ENCODE assay signal across 30 mouse cellular contexts in genomic region chr6:149167038-149167437, GRCm38 (mm10). TPM values are rescaled to one million over a fixed set of nuclear protein-coding genes. Genes with fewer than 3 reads are reported as not detected.
DNase-seq lines count a peak whose midpoint lies in the region; ATAC-seq lines count a peak whose summit lies in the region.
"Not testable (repeated sequence)": the region's sequence is repeated elsewhere in the genome, so short reads cannot be mapped to it uniquely, and the experiment has no call there.
"Had no signal": no experiment of that assay in that cellular context is flagged by ENCODE, and none has a peak within 500 bp of the region (broad histone marks: within the 10 kb centered on the region; RNA-seq: fewer than 3 reads in every experiment).

No protein-coding gene starts in this region.

- DNase-seq in heart, adult 18-20 months = peak; percentile 51 to 81
- DNase-seq in heart, adult 9 months (ENCODE audit: low spot score in 2 of 2) = peak; percentile 70 to 72
- peak; percentile 26 for DNase-seq in heart, postnatal 25 days (ENCODE audit: low spot score)
- DNase-seq in kidney, adult 9 months = peak; percentile 40
- peak; percentile 50 for DNase-seq in lung, postnatal 25 days (ENCODE audit: low spot score)

- H3K9ac ChIP-seq in lung, embryonic 16.5 days (ENCODE audit: low read length) = not testable (repeated sequence)

- not testable (repeated sequence) for H3K4me3 ChIP-seq in brown adipose tissue, adult 24 weeks (ENCODE audit: insufficient read depth, low read depth, low read length); lung, embryonic 16.5 days (ENCODE audit: low read length)

- H3K4me1 ChIP-seq in brown adipose tissue, adult 24 weeks (ENCODE audit: control insufficient read depth, insufficient read depth, insufficient read length, low read length); lung, embryonic 16.5 days (replicated peaks; ENCODE audit: control insufficient read depth, insufficient read depth, low read length): not testable (repeated sequence)

- not testable (repeated sequence) for H3K9me3 ChIP-seq in lung, embryonic 16.5 days (ENCODE audit: control insufficient read depth, low read length)

- WGBS in lung, embryonic 16.5 days = 36% methylated on average over 3 of the region's 4 CpGs

- intact Hi-C loops in heart, postnatal 25 days (cut with DNase I) = not testable (repeated sequence)

- H3K36me3 ChIP-seq in lung, embryonic 16.5 days (ENCODE audit: control insufficient read depth, insufficient read depth, low read length) = peaks cover 21% of the 10 kb centered on the region

- ATAC-seq in lung, embryonic 16.5 days (ENCODE audit: low read depth) = peak; percentile 49; the same call in 1 of the 2 replicates

- H3K27ac ChIP-seq in brown adipose tissue, adult 24 weeks (replicated peaks; ENCODE audit: low read depth, low read length) = peak overlapping the region; percentile 77
- H3K27ac ChIP-seq in lung, embryonic 16.5 days (ENCODE audit: low read length) = not testable (repeated sequence)

- not testable (repeated sequence) for H3K27me3 ChIP-seq in lung, embryonic 16.5 days (ENCODE audit: control insufficient read depth, insufficient read depth, low read depth, low read length)

- H3K4me2 ChIP-seq in lung, embryonic 16.5 days (ENCODE audit: low read depth, low read length) = not testable (repeated sequence)

RNA-seq across cellular contexts. Expression of gene Amn1, which starts 21.5 kb away (rescaled TPM):
- polyA plus RNA-seq in brown adipose tissue, adult 24 weeks (2012; ENCODE audit: insufficient read depth, insufficient read length, missing spikeins) = 19.6 and 20.7 TPM in 2 replicates
- 10 to 100 TPM; 19.3 to 20.1 TPM for total RNA-seq in heart, adult 18-20 months (2021)
- total RNA-seq in heart, postnatal 25 days (2021) = 10 to 100 TPM; 17.5 to 20.0 TPM
- polyA plus RNA-seq in lung, embryonic 16.5 days (2015; fragmentation: Nextera tagmentation; extraction: Ambion mirVana) = 25.9 and 34.5 TPM in 2 replicates

RNA-seq across cellular contexts. Expression of gene Etfbkmt, which starts 27.4 kb away (rescaled TPM):
- polyA plus RNA-seq in brown adipose tissue, adult 24 weeks (2012; ENCODE audit: insufficient read depth, insufficient read length, missing spikeins) = 30.2 and 57.1 TPM in 2 replicates
- 10 to 100 TPM; 21.6 to 27.4 TPM for total RNA-seq in heart, adult 18-20 months (2021)
- 10 to 100 TPM; 27.4 to 28.0 TPM for total RNA-seq in heart, postnatal 25 days (2021)
- polyA plus RNA-seq in lung, embryonic 16.5 days (2015; fragmentation: Nextera tagmentation; extraction: Ambion mirVana) = 17.3 and 18.5 TPM in 2 replicates

RNA-seq across cellular contexts. Expression of gene Gm10203, which starts 37.1 kb away (rescaled TPM):
- polyA plus RNA-seq in brown adipose tissue, adult 24 weeks (2012; ENCODE audit: insufficient read depth, insufficient read length, missing spikeins) = not detected in 2 replicates
- not detected for total RNA-seq in heart, adult 18-20 months (2021)
- not detected for total RNA-seq in heart, postnatal 25 days (2021)
- polyA plus RNA-seq in lung, embryonic 16.5 days (2015; fragmentation: Nextera tagmentation; extraction: Ambion mirVana) = not detected in 2 replicates
- total RNA-seq: adrenal gland, adult 2 months; adrenal gland, postnatal 14 days; adrenal gland, postnatal 4 days; CH12.LX; G1E; gastrocnemius, postnatal 10 days; gastrocnemius, postnatal 36 days; granulocyte monocyte progenitor cell, adult 5-6 weeks; heart, postnatal 36 days; hindbrain, postnatal 0 days had no signal
- polyA plus RNA-seq: adrenal gland, adult 2 months; cortical plate, adult 2 months; embryonic facial prominence, embryonic 10.5 days; embryonic facial prominence, embryonic 13.5 days; erythroblast, embryonic 14.5 days; forebrain, embryonic 12.5 days; forebrain, embryonic 15.5 days; G1E; heart, embryonic 12.5 days; heart, embryonic 15.5 days; hindbrain, embryonic 11.5 days; hindbrain, embryonic 14.5 days; hindbrain, postnatal 0 days; inflammation-experienced regulatory T-cells, adult 6 months; intestine, embryonic 16.5 days; Patski had no signal
